Mouse (Mus musculus): ENCODE results near the gene Id3.
"Not testable (repeated sequence)": the region's sequence is repeated elsewhere in the genome, so short reads cannot be mapped to it uniquely, and the experiment has no call there.

Gene Id3

DNA sequence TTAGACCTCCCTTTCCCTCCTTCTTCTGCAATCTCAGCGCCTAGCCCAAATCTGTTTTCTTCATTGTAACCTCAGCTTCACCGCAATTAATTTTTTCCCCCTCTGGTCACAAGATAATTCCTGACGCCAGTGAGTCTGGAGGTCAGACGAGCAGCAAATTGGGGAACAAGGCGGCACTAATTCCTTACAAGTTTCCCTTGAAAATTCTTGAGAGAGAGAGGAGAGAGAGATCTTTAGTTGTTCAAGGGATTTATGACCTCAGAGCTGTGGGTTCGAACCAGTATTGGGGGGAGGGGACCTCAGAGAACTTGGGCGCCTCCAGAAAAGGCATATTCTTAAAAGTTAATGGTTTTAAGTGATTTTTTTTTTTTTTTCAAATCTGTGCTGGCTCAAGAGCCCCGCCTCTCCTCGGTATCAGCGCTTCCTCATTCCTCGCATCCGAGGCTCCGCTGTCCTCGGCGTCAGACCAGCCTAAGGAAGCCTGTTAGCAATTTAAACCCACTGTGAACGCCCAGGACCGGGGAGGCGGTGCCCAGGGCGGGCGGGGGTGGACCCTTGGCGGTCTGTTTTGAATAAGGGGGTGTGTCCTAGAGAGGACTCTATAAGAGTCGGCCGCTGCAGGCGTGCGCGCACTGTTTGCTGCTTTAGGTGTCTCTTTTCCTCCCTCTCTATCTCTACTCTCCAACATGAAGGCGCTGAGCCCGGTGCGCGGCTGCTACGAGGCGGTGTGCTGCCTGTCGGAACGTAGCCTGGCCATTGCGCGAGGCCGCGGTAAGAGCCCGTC lies at the start of gene Id3:
Gene Id3 (plus strand): TSS at position 305 of the 784 bp plus-strand sequence.
- DNase-seq: peak; percentile 98

DNA sequence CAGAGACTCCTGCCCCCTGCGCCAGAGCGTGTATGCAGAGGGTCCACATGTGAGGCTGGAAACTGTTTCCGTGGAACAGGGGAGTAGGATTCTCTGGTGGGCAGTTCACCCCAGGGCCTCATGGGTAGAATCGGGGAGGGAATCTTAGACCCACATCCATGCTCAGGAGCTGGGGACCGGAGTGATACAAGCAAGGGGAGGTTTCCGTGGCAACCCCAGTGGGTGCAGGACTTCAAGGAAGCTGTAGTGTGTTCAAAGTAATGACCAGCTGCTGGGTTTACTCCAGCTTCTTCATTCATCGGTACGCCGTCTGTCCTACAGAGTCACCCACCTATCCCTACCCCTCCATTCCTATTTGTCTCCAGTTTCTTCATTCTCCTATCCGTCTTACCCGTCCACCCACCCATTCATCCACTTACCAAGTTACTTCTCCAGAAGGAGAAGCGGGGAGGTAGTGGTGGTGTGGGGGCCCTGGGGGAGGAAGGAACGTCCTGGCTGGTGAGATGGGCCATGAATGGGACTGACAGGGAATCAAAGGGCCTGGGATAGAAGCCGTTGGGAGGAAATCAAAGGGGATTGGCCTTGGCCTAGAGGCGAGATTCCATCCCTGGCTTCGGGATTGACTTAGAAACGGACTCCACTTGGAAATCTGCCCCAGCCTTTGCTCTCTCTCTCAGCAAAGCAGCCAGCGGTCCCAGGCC lies 48.6 kb upstream of the Id3 start:
- peak; percentile 46 for DNase-seq

DNA sequence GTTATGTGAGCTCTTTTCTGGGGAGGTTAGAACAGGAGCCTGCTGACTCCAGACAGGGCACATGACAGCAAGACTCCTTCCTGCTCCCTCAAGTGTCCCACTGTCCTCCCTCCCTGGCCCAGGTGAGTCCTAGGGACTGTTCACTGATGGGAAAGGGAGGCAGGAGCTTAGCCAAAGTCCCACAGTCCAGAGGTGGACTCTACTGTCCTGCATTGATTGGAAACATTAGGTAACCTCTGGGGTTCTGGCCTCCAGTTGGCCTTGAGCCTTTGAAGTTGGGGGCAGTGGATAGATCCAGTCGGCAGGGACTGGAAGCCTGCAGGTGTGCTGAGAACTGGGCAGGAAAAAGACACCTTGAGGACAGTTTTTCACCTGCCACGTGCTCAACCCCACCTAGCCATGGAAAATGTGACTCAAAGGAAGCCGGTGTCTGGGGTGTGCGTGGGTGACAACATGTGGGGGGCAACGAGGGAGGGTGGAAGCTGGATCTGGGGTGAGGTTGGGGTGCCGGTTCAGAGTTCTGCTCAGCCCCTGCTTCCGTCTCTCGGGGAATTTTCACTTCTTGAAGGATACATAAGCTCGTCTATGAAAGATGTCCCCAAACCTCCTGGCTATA lies 47.7 kb upstream of the Id3 start:
- DNase-seq: no peak

DNA sequence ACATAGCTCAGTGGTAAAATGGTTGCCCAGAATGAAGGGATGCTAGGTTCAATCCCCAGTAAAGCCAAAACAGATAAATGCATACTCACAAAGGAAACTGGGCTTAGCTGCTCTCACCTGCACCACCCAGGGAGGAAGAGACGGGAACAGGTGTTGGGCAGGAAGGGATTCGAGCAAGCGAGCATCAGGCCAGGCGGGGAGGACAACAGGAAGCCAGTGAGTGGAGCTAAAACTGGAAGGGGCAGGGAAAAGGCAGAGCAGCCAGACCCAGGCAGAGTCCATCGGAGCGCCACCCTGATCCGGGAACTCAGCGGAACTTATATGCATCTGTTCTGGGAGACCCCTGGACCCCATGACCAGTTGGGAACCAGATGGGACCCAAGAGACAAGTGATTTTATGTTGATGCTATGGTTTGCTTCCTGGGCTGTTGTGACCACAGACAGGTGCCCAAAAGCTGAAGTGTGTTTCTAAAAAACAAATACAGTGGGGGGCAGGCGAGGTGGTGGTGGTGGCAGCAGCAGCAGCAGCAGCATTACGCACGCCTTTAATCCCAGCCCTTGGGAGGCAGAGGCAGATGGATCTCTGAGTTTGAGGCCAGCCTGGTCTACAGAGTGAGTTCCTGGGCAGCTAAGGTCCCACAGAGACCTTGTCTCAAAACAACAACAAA lies 46.7 kb upstream of the Id3 start:
- no peak for DNase-seq

DNA sequence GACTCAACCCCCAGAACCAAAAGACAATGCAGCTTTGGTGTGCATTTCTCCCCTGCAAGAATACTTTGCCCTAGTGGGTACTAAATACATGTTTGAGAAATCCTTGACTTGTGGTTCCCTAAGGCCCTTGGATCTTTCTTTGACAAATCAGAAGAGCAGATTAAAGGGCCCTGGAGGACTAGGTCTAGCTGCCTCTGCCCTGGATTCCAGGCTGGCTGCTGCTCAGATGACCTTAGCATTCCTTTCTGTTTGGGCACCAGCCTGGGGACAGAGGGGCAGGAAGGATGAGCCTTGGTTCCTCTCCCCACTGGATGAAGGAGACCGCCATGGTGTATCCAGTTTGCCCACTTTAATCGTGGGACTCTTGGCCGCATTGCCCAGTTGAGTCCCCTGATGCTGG lies 44.9 kb upstream of the Id3 start:
- no peak for DNase-seq

DNA sequence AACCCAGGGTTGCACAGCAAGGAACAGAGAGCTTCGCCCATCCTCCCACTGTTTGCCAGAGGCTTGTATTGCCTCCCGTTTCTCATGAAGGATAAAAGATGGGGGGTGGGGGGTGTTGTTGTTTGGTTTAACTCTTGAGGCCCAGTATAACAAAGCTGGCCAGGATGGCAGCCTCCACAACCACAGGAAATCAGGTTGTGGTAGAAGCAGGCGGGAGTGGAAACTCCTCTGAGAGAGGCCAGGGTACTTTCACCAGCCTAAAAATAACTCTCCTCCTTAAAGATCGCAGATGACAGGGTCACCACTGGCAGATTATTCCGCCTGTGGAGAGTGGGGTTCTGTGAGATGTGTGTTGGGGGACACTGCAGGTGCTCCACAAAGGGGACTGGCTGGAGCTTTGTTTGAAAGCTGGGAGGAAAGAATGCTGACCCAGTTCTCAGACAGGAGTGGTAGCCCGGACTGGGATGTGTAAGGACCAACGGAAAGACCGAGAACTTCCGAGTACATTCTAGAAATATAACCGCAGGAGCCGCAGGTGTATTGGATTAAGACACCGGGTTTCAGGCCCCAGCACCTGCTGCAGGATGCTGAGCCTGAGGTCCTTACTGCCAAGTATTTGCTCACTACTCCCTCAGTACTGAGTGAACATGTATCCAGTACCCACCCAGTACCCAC lies 42.8 kb upstream of the Id3 start:
- no peak for DNase-seq

DNA sequence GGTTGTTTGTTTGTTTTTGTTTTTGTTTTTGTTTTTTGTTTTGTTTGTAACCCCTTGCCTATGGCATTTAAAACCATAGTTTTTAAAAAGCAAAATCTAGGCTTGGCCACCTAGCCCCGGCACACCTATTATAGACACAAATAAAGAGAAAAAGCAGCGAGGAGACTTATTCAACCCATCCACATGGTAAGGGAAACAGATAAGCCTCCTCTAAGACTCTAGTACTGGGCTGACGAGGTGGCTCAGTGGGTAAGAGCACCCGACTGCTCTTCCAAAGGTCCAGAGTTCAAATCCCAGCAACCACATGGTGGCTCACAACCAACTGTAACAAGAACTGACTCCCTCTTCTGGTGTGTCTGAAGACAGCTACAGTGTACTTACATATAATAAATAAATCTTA lies 41.5 kb upstream of the Id3 start:
- DNase-seq: not testable (repeated sequence)

DNA sequence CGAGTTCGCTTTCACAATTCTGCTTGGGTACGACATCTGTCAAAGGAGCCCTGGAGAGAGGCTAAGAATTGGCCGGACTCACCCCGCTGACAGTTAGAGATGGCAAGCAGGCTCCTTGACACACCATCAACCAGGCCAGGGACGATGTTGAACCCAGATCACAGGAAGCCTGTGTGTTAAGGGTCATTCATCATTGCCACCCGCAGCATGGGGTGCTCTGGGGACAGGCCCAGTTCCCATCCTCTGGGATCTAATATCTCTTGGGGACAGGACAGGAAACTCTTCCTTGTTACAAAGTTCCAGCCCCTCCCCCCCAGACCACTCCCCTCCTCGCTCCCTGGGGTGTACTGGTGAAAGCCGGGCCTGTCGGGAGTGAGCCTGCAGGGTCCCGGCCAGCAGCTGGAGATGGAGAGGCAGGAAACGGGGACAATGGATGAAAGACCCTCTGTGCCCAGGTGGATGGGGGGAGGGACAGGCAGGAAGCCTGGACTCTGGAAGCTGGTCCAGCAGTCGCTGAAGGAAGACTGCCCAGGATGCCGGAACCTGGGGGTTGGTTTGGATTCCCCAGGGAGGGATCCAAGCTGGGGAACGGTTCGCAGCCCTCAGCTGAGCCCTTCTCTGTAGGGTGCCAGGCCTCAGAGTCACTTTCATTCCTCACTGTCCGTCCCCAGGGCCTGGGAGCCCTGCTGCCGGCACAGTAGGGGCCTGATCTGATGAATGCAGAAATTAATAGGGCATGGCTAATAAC lies 38.5 kb upstream of the Id3 start:
- DNase-seq: peak; percentile 56

DNA sequence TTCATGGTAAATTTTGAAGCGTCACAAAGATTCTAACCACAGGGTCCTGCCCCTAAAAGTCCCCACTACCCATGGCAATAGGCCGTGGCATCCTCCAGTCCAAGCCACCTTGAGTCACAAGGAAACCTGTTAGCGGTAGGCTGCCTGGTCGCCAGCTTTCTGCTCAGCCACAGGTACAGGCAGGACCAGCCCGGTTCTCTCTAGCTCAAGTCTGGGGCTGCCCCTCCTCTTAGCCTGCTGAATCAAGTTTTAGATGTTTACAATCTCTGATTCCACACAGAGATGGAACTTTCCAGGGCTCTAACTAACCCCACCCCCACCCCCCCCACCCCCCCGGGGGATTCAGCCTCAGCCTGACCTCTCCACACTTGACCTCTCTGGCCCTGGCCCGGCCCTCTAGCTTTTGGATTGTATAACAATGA lies 36.4 kb upstream of the Id3 start:
- no peak for DNase-seq

DNA sequence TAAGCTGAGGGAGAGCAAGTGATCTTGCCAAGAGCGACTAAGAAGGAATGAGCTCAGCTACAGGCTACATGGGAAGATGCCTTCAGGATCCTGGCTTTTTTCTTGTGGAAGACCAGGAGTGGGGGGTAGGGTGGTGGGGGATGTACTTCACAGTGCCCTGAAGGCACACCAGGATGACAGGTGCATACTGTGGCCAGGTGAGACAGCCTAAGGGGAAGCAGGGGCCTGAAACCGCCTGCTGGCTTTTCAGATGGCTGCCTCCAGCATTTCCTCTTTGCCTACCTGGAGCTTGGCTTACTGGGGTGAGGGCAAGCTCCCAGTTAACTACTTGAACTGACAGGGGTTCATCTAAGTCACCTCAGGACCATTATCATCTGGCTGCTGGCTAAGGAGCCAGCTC lies 34.1 kb upstream of the Id3 start:
- no peak for DNase-seq

DNA sequence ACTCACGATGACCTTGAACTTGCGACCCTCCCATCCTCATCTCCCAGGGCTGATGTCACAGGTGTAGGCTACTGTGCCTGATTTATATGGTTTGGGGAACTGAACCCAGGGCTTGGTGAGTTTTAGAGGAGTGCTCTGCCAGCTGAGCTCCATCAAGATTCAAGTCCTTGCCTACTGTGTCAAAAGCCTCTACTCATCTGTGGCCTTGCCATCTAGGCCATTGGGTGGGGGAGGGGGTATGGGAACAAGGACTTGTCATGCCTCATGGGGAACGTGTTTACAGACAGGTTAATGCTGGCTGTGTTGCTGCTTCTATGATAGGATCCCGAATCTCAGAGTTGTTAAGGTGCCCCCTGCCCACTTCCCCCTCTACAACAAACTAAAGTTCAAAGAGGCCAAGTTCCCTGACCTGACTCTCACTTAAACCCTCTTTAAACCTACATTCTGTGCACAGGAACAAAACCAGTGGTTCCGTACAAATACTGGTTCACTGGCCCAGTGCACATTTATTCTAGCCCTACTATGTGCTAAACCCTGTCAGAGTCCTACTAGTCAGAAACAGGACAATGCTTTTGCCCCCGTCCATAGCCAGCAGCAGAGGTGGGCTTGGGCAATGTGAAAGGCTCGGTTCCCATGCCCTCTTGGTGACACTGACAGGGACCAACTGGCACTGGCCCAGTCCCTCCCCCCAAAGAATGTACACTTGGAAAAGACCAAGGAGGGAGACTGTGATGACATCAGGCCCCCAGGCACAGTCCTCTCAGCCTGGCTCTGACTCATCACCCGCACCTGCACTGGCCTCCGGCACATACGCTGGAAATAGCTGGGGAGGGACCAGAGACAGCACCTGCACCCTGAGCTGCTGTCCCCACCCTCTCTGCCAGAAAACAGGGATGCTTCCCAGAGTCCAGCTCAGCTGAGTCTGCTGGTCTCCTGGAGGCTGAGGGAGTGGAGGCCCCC lies 33.1 kb upstream of the Id3 start:
- peak; percentile 24 for DNase-seq

DNA sequence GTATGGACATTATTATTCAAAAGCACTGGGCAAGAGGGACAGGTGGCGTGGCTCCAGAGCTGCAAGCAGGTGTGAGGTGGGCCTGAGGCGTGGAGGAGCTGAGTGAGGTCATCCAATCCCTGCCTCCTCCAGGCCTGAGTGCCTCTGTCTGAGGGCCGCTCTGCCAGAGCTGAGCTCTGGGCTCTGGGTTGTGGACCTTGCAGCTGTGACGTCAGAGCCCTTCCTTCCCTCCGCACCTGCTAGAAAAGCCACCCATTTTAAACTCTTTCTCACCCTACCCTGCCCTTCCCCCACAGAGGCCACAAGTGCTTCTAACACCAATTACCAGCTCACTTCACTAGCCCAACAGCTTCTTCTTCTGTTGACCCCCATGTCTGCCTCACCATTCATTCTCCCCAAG lies 31.0 kb upstream of the Id3 start:
- no peak for DNase-seq

DNA sequence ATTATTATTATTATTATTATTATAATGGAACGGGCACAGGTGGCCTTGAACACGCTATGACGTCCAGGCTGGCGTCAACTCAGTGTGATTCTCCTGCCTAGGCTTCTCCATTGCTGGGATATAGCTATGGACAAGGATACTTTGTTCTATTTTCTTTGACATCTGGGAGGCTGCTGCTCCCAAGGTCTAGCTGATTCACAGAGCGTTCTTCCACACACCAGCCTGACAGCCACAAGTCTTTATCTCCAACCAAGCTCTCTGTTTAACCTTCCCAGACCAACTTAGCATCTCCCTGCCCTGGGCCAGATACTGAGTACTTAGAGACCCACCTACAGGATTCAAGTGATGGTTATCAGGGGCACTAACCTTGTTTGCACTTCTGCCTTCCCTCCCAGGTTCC lies 28.6 kb upstream of the Id3 start:
- no peak for DNase-seq

DNA sequence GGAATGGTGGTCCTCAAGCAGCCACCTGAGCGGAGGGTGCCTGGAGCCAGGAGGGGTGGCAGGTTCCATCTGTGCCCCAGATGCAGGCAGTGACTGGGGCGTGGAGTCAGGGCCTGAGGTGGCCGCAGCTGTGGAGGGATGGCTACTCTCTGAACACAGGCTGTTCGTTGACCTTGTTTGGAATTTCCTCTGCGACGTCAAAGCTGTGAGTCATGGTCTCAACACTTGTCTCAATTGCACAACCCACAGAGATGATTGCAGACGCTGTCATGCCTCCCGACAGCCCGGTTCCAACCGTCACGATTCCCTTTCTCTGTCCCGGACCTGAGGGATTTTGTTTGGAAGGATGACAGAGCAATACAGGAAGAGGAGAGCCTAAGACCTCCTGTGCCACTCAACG lies 26.3 kb upstream of the Id3 start:
- peak; percentile 86 for DNase-seq

DNA sequence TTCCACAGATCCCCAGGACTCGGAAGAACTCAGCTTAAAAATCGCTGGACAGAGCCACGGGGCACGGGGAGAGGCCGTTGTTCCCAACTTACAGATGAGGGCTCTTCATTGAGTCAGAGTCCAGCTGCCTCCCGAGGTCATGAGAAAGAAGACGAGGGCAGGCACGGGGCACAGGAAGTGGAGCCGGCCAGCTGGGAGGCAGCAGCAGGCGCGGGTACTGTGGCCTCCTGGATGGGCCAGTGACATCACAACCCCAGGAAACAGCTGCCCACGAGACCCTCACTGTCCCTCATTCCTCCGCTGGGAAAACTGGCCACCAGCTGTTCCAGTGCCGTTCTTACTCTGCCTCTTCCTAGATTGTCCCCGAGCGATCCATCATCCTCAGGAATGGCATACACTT lies 23.3 kb upstream of the Id3 start:
- DNase-seq: no peak

DNA sequence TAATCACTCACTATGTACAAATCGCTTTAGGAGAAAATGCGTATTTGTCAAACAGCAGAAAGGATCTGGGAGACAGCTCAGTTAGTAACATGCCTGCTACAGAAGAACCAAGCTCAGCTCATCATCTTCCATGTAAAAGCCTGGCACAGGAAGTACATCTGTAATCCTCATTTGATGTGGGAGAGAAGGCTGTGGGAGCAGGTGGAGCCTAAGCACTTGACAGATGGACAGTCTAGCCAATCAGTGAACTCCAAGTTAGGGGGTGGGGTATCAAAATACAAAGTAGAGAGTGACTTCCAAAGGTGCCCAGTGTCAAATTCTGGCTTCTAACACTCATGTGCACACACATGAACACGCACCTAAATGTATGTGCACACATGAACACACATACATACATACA lies 22.1 kb upstream of the Id3 start:
- DNase-seq: no peak

DNA sequence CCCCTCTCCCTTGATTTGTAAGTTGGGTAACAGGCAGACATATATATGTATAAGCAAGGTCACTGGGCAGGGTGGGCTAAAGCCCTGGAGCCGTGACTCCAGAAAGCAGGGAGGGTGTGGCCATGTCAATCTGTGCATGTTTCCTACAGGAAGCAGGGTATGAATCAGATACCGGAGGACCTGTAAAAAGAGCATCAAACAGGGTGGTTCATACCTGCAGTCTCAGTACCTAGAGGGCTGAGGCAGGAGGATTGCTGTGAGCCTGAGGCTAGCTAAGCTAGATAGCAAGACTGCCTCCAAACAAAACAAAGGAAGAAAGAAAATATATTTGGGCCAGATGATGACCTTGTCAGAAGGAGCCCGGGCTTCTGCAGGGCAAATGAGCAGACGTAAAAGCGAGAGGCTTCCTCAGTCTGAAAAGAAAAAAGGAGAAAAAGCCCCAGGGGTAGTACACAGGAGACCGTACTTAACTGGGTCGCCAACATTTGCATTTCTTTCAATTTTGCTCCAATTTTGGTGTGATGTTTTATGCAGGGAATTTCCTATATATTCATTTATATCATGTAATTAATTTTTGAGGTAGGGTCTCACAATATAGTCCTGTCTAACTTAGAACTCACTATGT lies 21.3 kb upstream of the Id3 start:
- no peak for DNase-seq

DNA sequence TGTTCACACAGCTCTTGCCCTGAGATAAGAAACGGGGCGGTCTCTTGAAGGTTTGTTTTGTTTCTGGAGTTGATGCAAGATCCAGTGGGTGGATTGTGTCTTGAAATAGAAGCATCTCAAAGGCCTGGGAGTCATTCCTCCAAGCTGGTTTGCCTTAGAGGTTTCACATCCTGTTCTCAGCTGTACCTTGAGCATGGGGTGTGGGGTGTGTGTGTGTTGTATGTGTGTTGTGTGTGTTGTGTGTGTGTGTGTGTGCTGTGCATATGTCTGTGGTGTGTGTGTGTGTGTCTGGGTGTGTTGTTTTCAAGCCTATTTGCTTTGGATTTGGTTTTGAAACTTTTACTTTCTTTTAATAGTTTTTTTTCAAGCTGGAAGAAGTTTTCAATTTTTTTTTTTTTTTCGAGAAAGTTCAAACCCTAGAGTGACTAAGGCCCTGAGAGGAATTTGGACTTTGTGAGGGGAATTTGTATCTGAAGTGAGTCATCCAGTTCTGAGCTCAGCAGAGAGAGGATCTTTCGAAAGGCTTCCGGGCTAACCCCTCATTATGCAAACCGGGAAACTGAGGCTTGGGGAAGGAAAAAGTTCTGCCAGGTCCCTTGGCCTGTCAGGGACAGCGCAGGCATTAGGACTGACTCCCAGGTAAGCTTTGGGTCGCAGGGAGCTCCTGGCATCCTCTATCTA lies 20.0 kb upstream of the Id3 start:
- peak; percentile 65 for DNase-seq

DNA sequence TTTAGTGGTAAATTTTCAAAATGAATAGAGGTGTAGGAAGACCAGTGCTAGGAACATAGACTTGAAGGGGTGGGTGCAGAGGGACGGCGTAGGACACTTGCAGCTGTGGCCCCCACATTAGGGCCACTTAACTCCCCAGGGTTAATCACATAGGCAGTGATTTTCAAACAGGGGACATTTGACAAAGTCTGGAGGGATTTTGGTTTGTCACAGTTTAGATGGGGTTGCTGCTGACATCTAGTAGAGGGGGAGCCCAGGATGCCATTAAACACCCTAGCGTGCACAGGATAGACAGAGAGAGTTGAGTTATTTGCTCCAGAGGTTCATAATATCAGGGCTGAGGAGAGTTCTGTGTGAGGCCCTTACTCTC lies 19.5 kb upstream of the Id3 start:
- DNase-seq: no peak

DNA sequence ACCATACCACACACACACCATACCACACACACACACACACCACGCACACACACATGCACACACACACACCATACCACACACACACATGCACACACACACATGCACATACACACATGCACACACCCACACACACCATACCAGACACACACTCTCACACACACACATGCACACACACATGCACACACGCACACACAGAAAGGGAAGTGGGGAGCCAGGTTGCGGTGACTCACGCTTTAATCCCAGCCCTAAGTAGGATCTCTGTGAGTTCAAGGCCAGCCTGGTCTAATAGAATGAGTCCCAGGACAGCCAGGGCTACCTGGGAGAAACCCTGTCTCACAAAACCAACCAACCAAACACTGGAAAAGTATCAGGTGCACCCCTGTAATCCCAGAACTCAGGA lies 18.7 kb upstream of the Id3 start:
- no peak for DNase-seq

Data from lung, postnatal 36 days (tissue).